Mouse (Mus musculus) brown adipose tissue, adult 24 weeks (tissue): Measurements from ENCODE around the gene Frs2. TPM values are rescaled to one million over a fixed set of nuclear protein-coding genes. Genes with fewer than 3 reads are reported as not detected.

ENCODE experiments used
- H3K27ac ChIP-seq: fragments of 200-500 bp; replicated peaks from 2 replicates; pipeline ENCODE4 v1.5.1; 2012; ENCODE audit warnings: low read depth, mild to moderate bottlenecking, low read length
- H3K4me1 ChIP-seq: fragments of 200-500 bp; 2 replicates; pipeline ENCODE4 v1.6.1; 2012; ENCODE audit warnings: low read length, mixed read lengths; ENCODE audit not compliant: control insufficient read depth, insufficient read depth, insufficient read length
- H3K4me3 ChIP-seq: fragments of 200-500 bp; 2 replicates; pipeline ENCODE4 v1.5.1; 2012; ENCODE audit warnings: low read depth, mild to moderate bottlenecking, low read length, moderate library complexity; ENCODE audit not compliant: insufficient read depth
- polyA plus RNA-seq: library from polyadenylated mRNA; stranded (reverse); fragments of >200 nt; gene quantifications from 2 replicates; pipeline ENCODE4 v1.2.4, GENCODE M21; 2012; ENCODE audit not compliant: missing spikeins, insufficient read depth, insufficient read length

Frs2 gene
- polyA plus RNA-seq: 9.1 and 10.5 TPM in 2 replicates

- peak within 1 kb of the TSS; percentile 79 for H3K27ac ChIP-seq
- peaks cover 17% of the 10 kb centered on the region for H3K4me1 ChIP-seq
- H3K4me3 ChIP-seq: peak within 1 kb of the TSS; percentile 99
Measured at GRCm38 (mm10) chr10:117148361-117149003, at the start of gene Frs2. Gene Frs2 (minus strand): TSS chr10:117148534.

GRCm38 (mm10) chr10:117196696-117197095 lies 48.4 kb upstream of the Frs2 start:
- no peak overlapping the region for H3K4me3 ChIP-seq
- no peaks in the 10 kb centered on the region for H3K4me1 ChIP-seq
- H3K27ac ChIP-seq: no peak overlapping the region

- Histone ChIP-seq H3K4me1 (no peaks in the 10 kb centered on the region), H3K27ac (no peak overlapping the region), H3K4me3 (no peak overlapping the region)
Measured at GRCm38 (mm10) chr10:117195748-117196147, 47.4 kb upstream of the Frs2 start.

- no peak overlapping the region for H3K4me3 ChIP-seq
- H3K27ac ChIP-seq: no peak overlapping the region
- no peaks in the 10 kb centered on the region for H3K4me1 ChIP-seq
Measured at GRCm38 (mm10) chr10:117195005-117195404, 46.7 kb upstream of the Frs2 start.

- H3K4me1 ChIP-seq: no peaks in the 10 kb centered on the region
- no peak overlapping the region for H3K27ac ChIP-seq
- H3K4me3 ChIP-seq: no peak overlapping the region
Measured at GRCm38 (mm10) chr10:117193364-117193763, 45.0 kb upstream of the Frs2 start.

GRCm38 (mm10) chr10:117185399-117186089 lies 37.2 kb upstream of the Frs2 start:
- Histone ChIP-seq H3K4me1 (no peaks in the 10 kb centered on the region), H3K27ac (no peak overlapping the region), H3K4me3 (no peak overlapping the region)

- H3K4me1 ChIP-seq: no peaks in the 10 kb centered on the region
- no peak overlapping the region for H3K4me3 ChIP-seq
- no peak overlapping the region for H3K27ac ChIP-seq
Measured at GRCm38 (mm10) chr10:117181098-117181497, 32.8 kb upstream of the Frs2 start.

- Histone ChIP-seq H3K4me1 (no peaks in the 10 kb centered on the region; the same call in 1 of the 2 replicates), H3K27ac (no peak overlapping the region), H3K4me3 (no peak overlapping the region)
Measured at GRCm38 (mm10) chr10:117174645-117175044, 26.3 kb upstream of the Frs2 start.

- no peak overlapping the region for H3K27ac ChIP-seq
- no peak overlapping the region for H3K4me3 ChIP-seq
- H3K4me1 ChIP-seq: no peaks in the 10 kb centered on the region; the same call in 1 of the 2 replicates
Measured at GRCm38 (mm10) chr10:117173566-117174438, 25.5 kb upstream of the Frs2 start.

- Histone ChIP-seq H3K4me1 (no peaks in the 10 kb centered on the region; the same call in 1 of the 2 replicates), H3K27ac (no peak overlapping the region), H3K4me3 (no peak overlapping the region)
Measured at GRCm38 (mm10) chr10:117173111-117173510, 24.8 kb upstream of the Frs2 start.

GRCm38 (mm10) chr10:117172069-117172468 lies 23.7 kb upstream of the Frs2 start:
- H3K4me3 ChIP-seq: no peak overlapping the region
- no peaks in the 10 kb centered on the region; the same call in 1 of the 2 replicates for H3K4me1 ChIP-seq
- no peak overlapping the region for H3K27ac ChIP-seq

- Histone ChIP-seq H3K4me3 (no peak overlapping the region), H3K4me1 (no peaks in the 10 kb centered on the region), H3K27ac (no peak overlapping the region)
Measured at GRCm38 (mm10) chr10:117166785-117167425, 18.6 kb upstream of the Frs2 start.

GRCm38 (mm10) chr10:117162662-117163061 lies 14.3 kb upstream of the Frs2 start:
- H3K27ac ChIP-seq: no peak overlapping the region
- H3K4me1 ChIP-seq: no peaks in the 10 kb centered on the region
- H3K4me3 ChIP-seq: no peak overlapping the region

GRCm38 (mm10) chr10:117160099-117160498 lies 11.8 kb upstream of the Frs2 start:
- Histone ChIP-seq H3K27ac (no peak overlapping the region), H3K4me1 (no peaks in the 10 kb centered on the region), H3K4me3 (no peak overlapping the region)

GRCm38 (mm10) chr10:117152247-117152646 lies 3.9 kb upstream of the Frs2 start:
- Histone ChIP-seq H3K4me3 (no peak overlapping the region), H3K27ac (no peak overlapping the region)

More at GRCm38 (mm10) chr10:117152247-117152646, 3.9 kb upstream of the Frs2 start:
- H3K4me1 ChIP-seq: no peaks in the 10 kb centered on the region; the same call in 1 of the 2 replicates
